Mouse (Mus musculus) limb, embryonic 13.5 days (tissue): Measurements from ENCODE around the gene Gmnn. TPM values are rescaled to one million over a fixed set of nuclear protein-coding genes. Genes with fewer than 3 reads are reported as not detected.

Source experiments
- ATAC-seq: fragments of 200-750 bp; cut with Nextera tagmentation; 2 replicates; pipeline ENCODE4 v1.8.0; 2017; ENCODE audit warnings: low read depth, moderate number of reproducible peaks, moderate TSS enrichment; ENCODE audit not compliant: low FRiP score
- H3K27ac ChIP-seq: fragments of 300-500 bp; sonication (generic); 2 replicates; pipeline ENCODE4 v1.5.1; 2015; ENCODE audit warnings: inconsistent platforms, mild to moderate bottlenecking, moderate library complexity
- H3K27me3 ChIP-seq: fragments of 300-500 bp; sonication (generic); 2 replicates; pipeline ENCODE4 v1.6.1; 2015; ENCODE audit warnings: mild to moderate bottlenecking, inconsistent platforms
- H3K36me3 ChIP-seq: fragments of 300-500 bp; sonication (generic); 2 replicates; pipeline ENCODE4 v1.6.1; 2015; ENCODE audit warnings: inconsistent platforms, mild to moderate bottlenecking, moderate library complexity
- H3K4me1 ChIP-seq: fragments of 300-500 bp; sonication (generic); 2 replicates; pipeline ENCODE4 v1.6.1; 2015; ENCODE audit warnings: inconsistent platforms
- H3K4me2 ChIP-seq: fragments of 300-500 bp; sonication (generic); replicated peaks from 2 replicates; pipeline ENCODE4 v1.6.1; 2015; ENCODE audit warnings: inconsistent platforms, mild to moderate bottlenecking, moderate library complexity
- H3K4me3 ChIP-seq: fragments of 300-500 bp; sonication (generic); 2 replicates; pipeline ENCODE4 v1.5.1; 2015; ENCODE audit warnings: moderate library complexity, mild to moderate bottlenecking, inconsistent platforms
- H3K9ac ChIP-seq: fragments of 300-500 bp; sonication (generic); 2 replicates; pipeline ENCODE4 v1.6.1; 2015; ENCODE audit warnings: mild to moderate bottlenecking, inconsistent platforms
- H3K9me3 ChIP-seq: fragments of 300-500 bp; sonication (generic); 2 replicates; pipeline ENCODE4 v1.6.1; 2016; ENCODE audit warnings: inconsistent platforms
- WGBS: fragments of 180-500 bp; shearing (Covaris S2); methylation state at CpG from one replicate; pipeline ENCODE4 v1.1.7; 2015; 5-methylcytosine and 5-hydroxymethylcytosine counted together
- polyA plus RNA-seq: library from polyadenylated mRNA; unstranded; fragments of >200 nt; fragmentation: Nextera tagmentation; extraction: Ambion mirVana; gene quantifications from 2 replicates; pipeline ENCODE4 v1.2.1, GENCODE M21; 2015

Gmnn gene
- polyA plus RNA-seq, 1 experiment from 2014 or later = 97.9 TPM

GRCm38 (mm10) chr13:24717677-24718076 lies 44.0 kb downstream of the Gmnn start:
- Histone ChIP-seq H3K4me2 (no peak overlapping the region), H3K9me3 (no peaks in the 10 kb centered on the region), H3K9ac (no peak overlapping the region), H3K4me1 (no peaks in the 10 kb centered on the region), H3K27ac (no peak overlapping the region), H3K27me3 (no peaks in the 10 kb centered on the region), H3K36me3 (no peaks in the 10 kb centered on the region), H3K4me3 (no peak overlapping the region)
- ATAC-seq = no peak
- 45% methylated on average over 7 of the region's 7 CpGs for WGBS

- no peaks in the 10 kb centered on the region for H3K9me3 ChIP-seq
- no peaks in the 10 kb centered on the region for H3K36me3 ChIP-seq
- H3K27ac ChIP-seq = no peak overlapping the region
- H3K4me2 ChIP-seq = no peak overlapping the region
- no peak overlapping the region for H3K9ac ChIP-seq
- no peak for ATAC-seq
- H3K4me3 ChIP-seq = no peak overlapping the region
- no peaks in the 10 kb centered on the region for H3K4me1 ChIP-seq
- 82% methylated on average over 9 of the region's 9 CpGs for WGBS
- no peaks in the 10 kb centered on the region for H3K27me3 ChIP-seq
These were observed 45.3 kb downstream of the Gmnn start for GRCm38 (mm10) chr13:24716441-24716840.

GRCm38 (mm10) chr13:24715601-24716000 lies 46.1 kb downstream of the Gmnn start:
- 79% methylated on average over 5 of the region's 5 CpGs for WGBS
- no peaks in the 10 kb centered on the region for H3K9me3 ChIP-seq
- H3K4me3 ChIP-seq = no peak overlapping the region
- no peak overlapping the region for H3K27ac ChIP-seq
- H3K4me2 ChIP-seq = no peak overlapping the region
- H3K9ac ChIP-seq = no peak overlapping the region
- no peak for ATAC-seq
- no peaks in the 10 kb centered on the region for H3K4me1 ChIP-seq
- no peaks in the 10 kb centered on the region for H3K27me3 ChIP-seq
- no peaks in the 10 kb centered on the region for H3K36me3 ChIP-seq

GRCm38 (mm10) chr13:24714360-24714885 lies 47.3 kb downstream of the Gmnn start:
- H3K27ac ChIP-seq = no peak overlapping the region
- H3K4me1 ChIP-seq = no peaks in the 10 kb centered on the region
- no peaks in the 10 kb centered on the region for H3K27me3 ChIP-seq
- ATAC-seq = no peak
- WGBS = 73% methylated on average over 9 of the region's 9 CpGs
- H3K4me3 ChIP-seq = no peak overlapping the region
- H3K9me3 ChIP-seq = no peaks in the 10 kb centered on the region
- no peaks in the 10 kb centered on the region for H3K36me3 ChIP-seq
- H3K4me2 ChIP-seq = no peak overlapping the region
- no peak overlapping the region for H3K9ac ChIP-seq

GRCm38 (mm10) chr13:24713434-24714000 lies 48.2 kb downstream of the Gmnn start:
- Histone ChIP-seq H3K4me2 (peak overlapping the region; percentile 54), H3K4me1 (no peaks in the 10 kb centered on the region), H3K9ac (peak overlapping the region; percentile 51; the same call in 1 of the 2 replicates), H3K36me3 (no peaks in the 10 kb centered on the region), H3K27ac (no peak overlapping the region), H3K27me3 (no peaks in the 10 kb centered on the region), H3K9me3 (no peaks in the 10 kb centered on the region), H3K4me3 (peak overlapping the region; percentile 28)
- WGBS = 8% methylated on average over 16 of the region's 16 CpGs
- peak; percentile 83 for ATAC-seq

GRCm38 (mm10) chr13:24712581-24713130 lies 49.1 kb downstream of the Gmnn start:
- Histone ChIP-seq H3K9me3 (no peaks in the 10 kb centered on the region), H3K9ac (no peak overlapping the region), H3K4me3 (no peak overlapping the region), H3K27me3 (no peaks in the 10 kb centered on the region), H3K27ac (no peak overlapping the region), H3K4me1 (no peaks in the 10 kb centered on the region), H3K4me2 (no peak overlapping the region), H3K36me3 (no peaks in the 10 kb centered on the region)
- ATAC-seq = no peak
- 74% methylated on average over 7 of the region's 7 CpGs for WGBS

GRCm38 (mm10) chr13:24710968-24711367 lies 50.8 kb downstream of the Gmnn start:
- H3K27me3 ChIP-seq = no peaks in the 10 kb centered on the region
- 66% methylated on average over 7 of the region's 7 CpGs for WGBS
- H3K9me3 ChIP-seq = no peaks in the 10 kb centered on the region
- no peak overlapping the region for H3K4me2 ChIP-seq
- no peaks in the 10 kb centered on the region for H3K4me1 ChIP-seq
- no peaks in the 10 kb centered on the region for H3K36me3 ChIP-seq
- H3K4me3 ChIP-seq = no peak overlapping the region
- H3K9ac ChIP-seq = no peak overlapping the region
- no peak overlapping the region for H3K27ac ChIP-seq
- ATAC-seq = no peak

- WGBS = 76% methylated on average over 12 of the region's 12 CpGs
- Histone ChIP-seq H3K4me1 (no peaks in the 10 kb centered on the region), H3K27me3 (no peaks in the 10 kb centered on the region), H3K9ac (no peak overlapping the region), H3K4me3 (no peak overlapping the region), H3K9me3 (no peaks in the 10 kb centered on the region), H3K36me3 (no peaks in the 10 kb centered on the region), H3K4me2 (no peak overlapping the region), H3K27ac (no peak overlapping the region)
- ATAC-seq = no peak
These were observed 51.9 kb downstream of the Gmnn start for GRCm38 (mm10) chr13:24709656-24710396.

GRCm38 (mm10) chr13:24702128-24702527 lies 59.6 kb downstream of the Gmnn start:
- ATAC-seq = no peak
- no peak overlapping the region for H3K9ac ChIP-seq
- no peaks in the 10 kb centered on the region for H3K36me3 ChIP-seq
- no peaks in the 10 kb centered on the region for H3K9me3 ChIP-seq
- no peak overlapping the region for H3K4me3 ChIP-seq
- no peaks in the 10 kb centered on the region for H3K4me1 ChIP-seq
- no peaks in the 10 kb centered on the region for H3K27me3 ChIP-seq
- H3K4me2 ChIP-seq = no peak overlapping the region
- H3K27ac ChIP-seq = no peak overlapping the region
- 77% methylated on average over 5 of the region's 5 CpGs for WGBS

Other genes with a start within 250 kb of the Gmnn start
- 4.1 and 4.2 TPM in 2 replicates for gene Ripor2, start 179.7 kb downstream of the Gmnn start, polyA plus RNA-seq
- not detected in 2 replicates for gene Armh2, start 20.7 kb downstream of the Gmnn start, polyA plus RNA-seq
- 16.0 and 16.9 TPM in 2 replicates for gene BC005537, start 39.7 kb upstream of the Gmnn start, polyA plus RNA-seq
- 64.2 and 66.8 TPM in 2 replicates for gene Acot13, start 69.6 kb upstream of the Gmnn start, polyA plus RNA-seq
- 53.8 and 55.2 TPM in 2 replicates for gene Tdp2, start 69.8 kb upstream of the Gmnn start, polyA plus RNA-seq
- 0.06 and 0.08 TPM in 2 replicates for gene D130043K22Rik, start 83.2 kb upstream of the Gmnn start, polyA plus RNA-seq
- 4.0 and 4.9 TPM in 2 replicates for gene Aldh5a1, start 175.7 kb upstream of the Gmnn start, polyA plus RNA-seq
- 0.65 and 0.88 TPM in 2 replicates for gene Gpld1, start 181.2 kb upstream of the Gmnn start, polyA plus RNA-seq